Mouse (Mus musculus) gastrocnemius, adult 2 months (tissue): ENCODE results near the gene Rps6ka4. TPM values are rescaled to one million over a fixed set of nuclear protein-coding genes. Genes with fewer than 3 reads are reported as not detected.

Experiments
- DNase-seq: peaks from one replicate; pipeline ENCODE4 v3.0.0; 2022
- H3K27ac ChIP-seq: fragments of 200-600 bp; 2 replicates; pipeline ENCODE4 v1.8.1; 2022; ENCODE audit warnings: mild to moderate bottlenecking
- H3K4me3 ChIP-seq: fragments of 200-600 bp; 2 replicates; pipeline ENCODE4 v1.8.1; 2022; ENCODE audit warnings: mild to moderate bottlenecking, moderate library complexity
- CTCF ChIP-seq: fragments of 200-600 bp; IDR thresholded peaks from 2 replicates; pipeline ENCODE4 v1.8.1; 2022; ENCODE audit warnings: antibody characterized with exemption, mild to moderate bottlenecking, moderate library complexity
- intact Hi-C: fragments of 180-260 bp; cut with DNase I; formaldehyde crosslinking; loops from one replicate; pipeline ENCODE4 v1.15.1; 2025
- long read RNA-seq, 2 experiments: library from polyadenylated mRNA; stranded (forward); transcript quantifications; one replicate each; pipeline ENCODE4 v2.0.0; 2021
- total RNA-seq, 2 experiments: library from RNA; stranded (reverse); gene quantifications; 2 replicates each; pipeline ENCODE4 v1.2.3; 2021

Rps6ka4 gene
- total RNA-seq = 1 to 10 TPM; 9.3 to 9.4 TPM
- long read RNA-seq, experiment 1, transcript Rps6ka4-201 (18 exons, 3,105 nt) = major isoform, 36 of 43 reads
- long read RNA-seq, experiment 1, partial matches to known transcripts = 4 of 43 reads
- long read RNA-seq, experiment 1, other reads (novel, unspliced or antisense) = 2 of 43 reads
- long read RNA-seq, experiment 2, transcript Rps6ka4-201 (18 exons, 3,105 nt) = major isoform, 19 of 31 reads
- long read RNA-seq, experiment 2, partial matches to known transcripts = 7 of 31 reads
- long read RNA-seq, experiment 2, other reads (novel, unspliced or antisense) = 4 of 31 reads

GRCm38 (mm10) chr19:6840475-6841291, at the start of gene Rps6ka4:
TSS of gene Rps6ka4 (minus strand) at chr19:6840636.
- Histone ChIP-seq H3K27ac (peak within 1 kb of the TSS; percentile 83), H3K4me3 (peak within 1 kb of the TSS; percentile 91)
- intact Hi-C loops = no loop called here
- peak; percentile 89 for DNase-seq
- peak; percentile 14; the same call in 1 of the 2 replicates for TF ChIP-seq CTCF

DNA sequence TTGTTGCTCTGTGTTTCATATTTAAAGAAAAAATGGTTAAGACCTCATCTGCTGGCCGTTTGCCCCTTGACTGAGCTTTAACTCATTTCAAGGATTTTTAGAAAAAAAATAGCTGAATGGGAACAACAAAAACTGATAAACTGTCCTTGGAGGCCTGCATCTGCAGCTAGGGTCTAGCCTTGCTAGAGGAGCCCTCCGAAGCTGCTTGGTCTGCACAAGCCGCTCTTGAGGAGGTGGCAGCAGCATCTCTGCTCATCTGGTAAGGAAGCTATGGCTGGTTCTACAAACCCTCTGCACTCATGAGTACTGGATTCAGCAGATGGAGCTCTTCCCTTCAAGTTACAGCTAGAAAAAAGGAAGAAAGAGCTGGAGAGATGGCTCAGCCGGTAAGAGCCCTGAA, 37.5 kb upstream of the Rps6ka4 start:
- Histone ChIP-seq H3K4me3 (no peak overlapping the region), H3K27ac (no peak overlapping the region)
- no peak for TF ChIP-seq CTCF
- intact Hi-C loops = no loop called here
- no peak for DNase-seq

GRCm38 (mm10) chr19:6876799-6877198, 36.4 kb upstream of the Rps6ka4 start:
- no peak overlapping the region for H3K27ac ChIP-seq
- intact Hi-C loops = no loop called here
- no peak overlapping the region for H3K4me3 ChIP-seq
- DNase-seq = no peak
- TF ChIP-seq CTCF = no peak

DNA sequence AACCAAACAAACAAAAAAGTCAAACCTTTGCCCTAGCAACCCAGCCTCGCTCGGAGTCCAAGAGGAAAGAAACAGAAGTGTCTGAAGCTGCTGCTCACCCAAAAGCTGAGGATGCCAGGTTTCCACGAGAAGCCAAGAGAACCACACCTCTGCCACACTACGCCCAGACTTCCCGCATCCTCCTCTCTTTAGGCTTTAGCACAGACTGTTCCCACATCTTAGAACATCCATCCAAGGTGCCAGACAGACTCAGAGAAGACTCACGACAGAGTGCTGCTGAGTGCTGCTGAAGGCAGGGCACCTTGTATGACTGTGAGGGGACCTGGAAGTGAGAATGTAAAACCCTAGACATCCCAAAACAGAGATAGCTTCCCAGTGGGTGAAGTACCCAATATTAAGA, 35.4 kb upstream of the Rps6ka4 start:
- no peak for DNase-seq
- H3K4me3 ChIP-seq = no peak overlapping the region
- intact Hi-C loops = no loop called here
- TF ChIP-seq CTCF = no peak
- H3K27ac ChIP-seq = no peak overlapping the region

GRCm38 (mm10) chr19:6874257-6874656, 33.8 kb upstream of the Rps6ka4 start:
- no peak overlapping the region for H3K4me3 ChIP-seq
- no peak for TF ChIP-seq CTCF
- intact Hi-C loops = no loop called here

GRCm38 (mm10) chr19:6872701-6873100, 32.3 kb upstream of the Rps6ka4 start:
- intact Hi-C loops = no loop called here
- H3K27ac ChIP-seq = no peak overlapping the region
- no peak overlapping the region for H3K4me3 ChIP-seq
- no peak for TF ChIP-seq CTCF
- DNase-seq = no peak

More at GRCm38 (mm10) chr19:6874257-6874656, 33.8 kb upstream of the Rps6ka4 start:
- H3K27ac ChIP-seq = no peak overlapping the region
- no peak for DNase-seq

DNA sequence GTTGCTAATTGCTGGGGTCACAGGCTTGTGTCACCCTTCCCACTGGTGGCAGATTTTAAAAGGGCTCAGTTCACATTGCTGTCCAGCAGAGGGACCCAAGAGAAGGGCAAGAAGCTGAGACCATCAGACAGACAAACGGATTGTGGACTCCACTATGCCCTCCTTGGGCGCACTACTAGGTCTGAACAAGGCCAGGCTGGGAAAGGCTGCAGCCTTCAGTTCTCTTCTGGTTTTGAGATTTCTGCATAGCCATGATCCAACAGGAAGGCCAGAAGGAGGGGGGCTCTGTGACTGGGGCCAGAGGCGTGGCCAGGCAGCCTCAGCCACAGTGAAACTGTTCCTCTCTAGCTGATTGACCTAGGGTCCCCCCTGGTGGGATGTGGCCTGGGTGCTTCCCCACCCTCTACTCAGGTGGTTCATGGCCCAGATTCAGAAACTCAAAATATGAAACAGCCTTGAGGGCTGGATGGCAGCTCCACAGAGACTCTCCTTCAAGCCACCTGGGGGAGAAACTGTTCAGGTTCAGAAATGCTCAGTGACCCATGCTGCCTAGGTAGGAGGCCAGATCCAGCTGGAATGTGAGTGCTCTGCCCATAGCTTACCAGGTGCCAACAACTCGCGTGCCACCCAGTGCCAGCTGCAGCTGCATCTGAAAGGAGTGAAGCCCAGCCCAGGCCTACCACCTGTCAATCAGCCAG, 31.3 kb upstream of the Rps6ka4 start:
- TF ChIP-seq CTCF = peak; percentile 46
- intact Hi-C loops = no loop called here
- Histone ChIP-seq H3K4me3 (no peak overlapping the region), H3K27ac (no peak overlapping the region; the same call in 1 of the 2 replicates)
- peak; percentile 26 for DNase-seq

GRCm38 (mm10) chr19:6869355-6869754, 28.9 kb upstream of the Rps6ka4 start:
- intact Hi-C loops = no loop called here
- DNase-seq = peak; percentile 53
- peak overlapping the region; percentile 82 for H3K27ac ChIP-seq
- TF ChIP-seq CTCF = no peak
- H3K4me3 ChIP-seq = peak overlapping the region; percentile 69

DNA sequence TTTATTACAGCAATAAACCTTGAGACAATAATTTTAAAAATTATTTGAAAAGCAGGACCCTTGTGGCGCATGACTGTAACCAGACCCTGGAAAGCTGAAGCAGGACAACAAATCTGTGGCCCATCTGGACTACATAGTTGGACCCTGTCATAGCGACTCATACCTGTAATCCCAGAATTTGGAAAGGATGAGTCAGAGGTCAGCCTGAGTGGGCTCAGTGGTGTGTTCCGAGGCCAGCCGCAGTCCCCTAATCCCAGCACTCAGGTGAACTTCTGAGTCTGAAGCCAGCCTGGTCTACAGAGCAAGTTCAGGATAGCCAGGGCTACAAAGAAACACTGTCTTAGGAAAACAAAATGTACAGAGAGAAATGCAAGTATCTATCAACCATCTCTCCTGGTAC, 21.0 kb upstream of the Rps6ka4 start:
- TF ChIP-seq CTCF = no peak
- intact Hi-C loops = no loop called here
- Histone ChIP-seq H3K4me3 (no peak overlapping the region), H3K27ac (no peak overlapping the region)
- DNase-seq = no peak

DNA sequence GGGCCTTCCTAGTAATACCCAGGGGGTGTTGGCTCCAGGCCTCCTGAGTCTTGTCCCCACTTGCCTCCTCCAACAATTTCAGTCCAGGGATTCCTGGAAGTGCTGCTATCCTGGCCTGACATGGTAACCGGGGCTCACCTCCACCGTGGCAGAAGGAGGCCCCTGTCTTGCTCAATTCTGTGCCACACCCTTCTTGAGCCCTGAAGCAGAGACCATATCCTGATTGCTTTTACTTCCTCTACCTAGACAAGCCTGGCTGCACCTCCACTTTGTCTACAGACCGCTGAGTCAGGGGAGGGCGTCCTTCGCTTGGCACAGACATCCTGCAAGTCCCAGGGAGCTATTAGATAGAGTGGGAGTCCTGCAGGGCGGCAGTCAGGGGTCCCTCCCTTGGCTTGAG, 20.3 kb upstream of the Rps6ka4 start:
- no peak for TF ChIP-seq CTCF
- Histone ChIP-seq H3K27ac (no peak overlapping the region), H3K4me3 (no peak overlapping the region)
- DNase-seq = no peak
- intact Hi-C loops = no loop called here

DNA sequence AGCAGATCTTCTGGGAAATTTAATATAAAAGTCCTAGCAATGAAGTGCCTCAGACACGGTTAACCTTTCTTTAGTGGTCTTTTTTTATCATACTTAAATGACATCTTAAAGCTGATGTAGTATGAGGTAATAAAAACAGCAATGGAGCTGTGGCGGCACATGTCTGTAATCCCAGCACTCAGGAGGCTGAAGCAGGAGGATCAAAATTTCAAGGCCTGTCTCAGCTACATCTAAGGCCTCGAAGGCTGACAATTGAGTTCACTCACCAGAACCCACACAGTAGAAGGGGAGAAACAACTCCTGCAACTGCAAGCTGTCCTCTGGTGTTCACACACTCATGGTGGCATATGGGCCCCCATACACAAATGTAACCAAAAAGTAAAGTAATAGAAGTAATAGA, 19.5 kb upstream of the Rps6ka4 start:
- intact Hi-C loops = no loop called here

GRCm38 (mm10) chr19:6859032-6859651, 18.7 kb upstream of the Rps6ka4 start:
- Histone ChIP-seq H3K4me3 (no peak overlapping the region), H3K27ac (no peak overlapping the region)
- intact Hi-C loops = no loop called here
- no peak for DNase-seq
- no peak for TF ChIP-seq CTCF

More for the DNA sequence above, 19.5 kb upstream of the Rps6ka4 start:
- Histone ChIP-seq H3K4me3 (no peak overlapping the region), H3K27ac (no peak overlapping the region)
- no peak for DNase-seq
- no peak for TF ChIP-seq CTCF
